Mouse (Mus musculus): ENCODE results near the gene Dolk. TPM values are rescaled to one million over a fixed set of nuclear protein-coding genes. Genes with fewer than 3 reads are reported as not detected.
A peak's percentile ranks its signal among the peaks of the same experiment; 100 is the strongest.

Gene Dolk
- total and polyA plus RNA-seq, 3 experiments: 18.5 to 21.7 TPM; not detected in 1

- H3K27ac ChIP-seq (ENCODE audit: control insufficient read depth, low read depth, low read length): peak overlapping the region; percentile 69
- H3K4me3 ChIP-seq (ENCODE audit: control insufficient read depth in 1 of 2, insufficient read depth in 1 of 2, low read depth in 2 of 2, low read length in 2 of 2): peak overlapping the region; percentile 83 to 90
- H3K27me3 ChIP-seq (ENCODE audit: control insufficient read depth in 1 of 2, insufficient read depth in 2 of 2, low read length in 2 of 2): no peaks in the 10 kb centered on the region
- TF ChIP-seq TBP (IDR thresholded peaks at IDR 0.05; ENCODE audit: low read depth, low read length) (peak; percentile 34; the same call in 1 of the 2 replicates), CHD2 (IDR thresholded peaks at IDR 0.05; ENCODE audit: low read length) (no peak), MAFK (IDR thresholded peaks at IDR 0.05; ENCODE audit: borderline replicate concordance, low read depth, low read length) (no peak)
- DNase-seq (ENCODE audit: low read depth, low spot score): peak; percentile 51
- peaks cover 9 to 20% of the 10 kb centered on the region in 2 experiments for H3K4me1 ChIP-seq (ENCODE audit: control insufficient read depth in 1 of 2, insufficient read depth in 2 of 2, low read length in 2 of 2)
- no peaks in the 10 kb centered on the region for H3K9me3 ChIP-seq (replicated peaks; ENCODE audit: insufficient read depth, low read length)
- peaks cover 0 to 11% of the 10 kb centered on the region in 2 experiments; a peak in 2 of 4 replicates for H3K36me3 ChIP-seq (ENCODE audit: control insufficient read depth in 1 of 2, insufficient read depth in 2 of 2, low read length in 2 of 2)
- H3K9ac ChIP-seq (ENCODE audit: control insufficient read depth, low read depth, low read length, poor library complexity, severe bottlenecking): peak overlapping the region; percentile 87
- peaks cover 17% of the 10 kb centered on the region for H3K79me2 ChIP-seq (ENCODE audit: control insufficient read depth, insufficient read depth, low read length, poor library complexity)
These were observed 49.5 kb downstream of the Dolk start for GRCm38 (mm10) chr2:30236426-30237198.

DNA sequence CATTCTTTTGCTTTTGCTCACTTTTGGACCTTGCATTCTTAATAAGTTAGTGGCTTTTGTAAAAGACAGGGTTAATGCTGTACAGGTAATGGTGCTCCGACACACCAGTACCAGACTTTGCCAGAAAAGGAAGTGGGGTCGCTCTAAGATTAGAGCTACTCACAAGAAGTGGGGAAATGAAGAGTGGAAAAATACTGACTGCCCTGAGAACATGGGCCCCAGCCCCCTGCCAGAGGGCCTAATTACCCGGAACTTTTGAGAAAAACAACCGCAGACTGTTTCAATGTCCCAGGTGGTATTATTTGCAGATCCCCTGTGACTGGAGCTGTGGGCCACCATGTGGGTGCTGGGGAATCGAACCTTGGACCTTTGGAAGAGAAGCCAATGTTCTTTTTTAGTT is 50.5 kb downstream of the Dolk start:
- H3K4me3 ChIP-seq (ENCODE audit: control insufficient read depth in 1 of 2, insufficient read depth in 1 of 2, low read depth in 2 of 2, low read length in 2 of 2): no peak overlapping the region
- H3K9ac ChIP-seq (ENCODE audit: control insufficient read depth, low read depth, low read length, poor library complexity, severe bottlenecking): no peak overlapping the region
- H3K36me3 ChIP-seq (ENCODE audit: control insufficient read depth in 1 of 2, insufficient read depth in 2 of 2, low read length in 2 of 2): peaks cover 0 to 11% of the 10 kb centered on the region in 2 experiments; a peak in 2 of 4 replicates
- H3K27ac ChIP-seq (ENCODE audit: control insufficient read depth, low read depth, low read length): no peak overlapping the region
- TF ChIP-seq POLR2AphosphoS2 (IDR thresholded peaks at IDR 0.05; ENCODE audit: low read length) (no peak), MXI1 (IDR thresholded peaks at IDR 0.05; ENCODE audit: low read depth, low read length) (no peak), GATA1 (IDR thresholded peaks at IDR 0.05; ENCODE audit: low read depth, low read length) (no peak), MEF2A (IDR thresholded peaks at IDR 0.05; ENCODE audit: extremely low read depth, insufficient replicate concordance, low read depth, low read length, poor library complexity, severe bottlenecking) (no peak), GABPA (IDR thresholded peaks at IDR 0.05; ENCODE audit: low read depth, low read length) (no peak), CHD1 (IDR thresholded peaks at IDR 0.05; ENCODE audit: low read depth, low read length) (no peak), E2F4 (IDR thresholded peaks at IDR 0.05; ENCODE audit: borderline replicate concordance, low read depth, low read length) (no peak), KAT2A (conservative IDR thresholded peaks at IDR 0.05; ENCODE audit: low read depth, low read length) (no peak), ZC3H11A (IDR thresholded peaks at IDR 0.05; ENCODE audit: low read depth, low read length) (no peak)
- no peaks in the 10 kb centered on the region for H3K9me3 ChIP-seq (replicated peaks; ENCODE audit: insufficient read depth, low read length)
- H3K4me1 ChIP-seq (ENCODE audit: control insufficient read depth in 1 of 2, insufficient read depth in 2 of 2, low read length in 2 of 2): peaks cover 9 to 20% of the 10 kb centered on the region in 2 experiments
- no peaks in the 10 kb centered on the region for H3K27me3 ChIP-seq (ENCODE audit: control insufficient read depth in 1 of 2, insufficient read depth in 2 of 2, low read length in 2 of 2)
- peaks cover 17% of the 10 kb centered on the region for H3K79me2 ChIP-seq (ENCODE audit: control insufficient read depth, insufficient read depth, low read length, poor library complexity)
- peak; percentile 11 for DNase-seq (ENCODE audit: low read depth, low spot score)

Other genes starting within 250 kb of the Dolk start
- gene Wdr34, start 237.5 kb downstream of the Dolk start, total RNA-seq (2012; rRNA removed): 49.3 and 53.1 TPM in 2 replicates
- 10 to 100 TPM in 1 of 2 experiments, not detected in 1; 78.3 TPM for gene Wdr34, start 237.5 kb downstream of the Dolk start, polyA plus RNA-seq (2012; ENCODE audit: insufficient read depth in 1 of 2, insufficient read length in 2 of 2, low read depth in 1 of 2, low replicate concordance in 2 of 2, missing spikeins in 1 of 2)
- gene Set, start 229.0 kb downstream of the Dolk start, total RNA-seq (2012; rRNA removed): 580 and 633 TPM in 2 replicates
- 100 to 1,000 TPM; 250 to 973 TPM for gene Set, start 229.0 kb downstream of the Dolk start, polyA plus RNA-seq (2012; ENCODE audit: insufficient read depth in 1 of 2, insufficient read length in 2 of 2, low read depth in 1 of 2, low replicate concordance in 2 of 2, missing spikeins in 1 of 2)
- gene Pkn3, start 208.7 kb downstream of the Dolk start, total RNA-seq (2012; rRNA removed): 2.0 and 2.9 TPM in 2 replicates
- 1 to 10 TPM in 1 of 2 experiments, not detected in 1; 5.8 TPM for gene Pkn3, start 208.7 kb downstream of the Dolk start, polyA plus RNA-seq (2012; ENCODE audit: insufficient read depth in 1 of 2, insufficient read length in 2 of 2, low read depth in 1 of 2, low replicate concordance in 2 of 2, missing spikeins in 1 of 2)
- 22.6 and 25.1 TPM in 2 replicates for gene Zdhhc12, start 192.7 kb downstream of the Dolk start, total RNA-seq (2012; rRNA removed)
- gene Zdhhc12, start 192.7 kb downstream of the Dolk start, polyA plus RNA-seq (2012; ENCODE audit: insufficient read depth in 1 of 2, insufficient read length in 2 of 2, low read depth in 1 of 2, low replicate concordance in 2 of 2, missing spikeins in 1 of 2): 10 to 100 TPM in 1 of 2 experiments, not detected in 1; 42.1 TPM
- gene Zer1, start 161.7 kb downstream of the Dolk start, total RNA-seq (2012; rRNA removed): 3.9 and 4.3 TPM in 2 replicates
- gene Zer1, start 161.7 kb downstream of the Dolk start, polyA plus RNA-seq (2012; ENCODE audit: insufficient read depth in 1 of 2, insufficient read length in 2 of 2, low read depth in 1 of 2, low replicate concordance in 2 of 2, missing spikeins in 1 of 2): 10 to 100 TPM in 1 of 2 experiments, not detected in 1; 14.0 TPM
- 49.1 and 62.4 TPM in 2 replicates for gene Tbc1d13, start 152.6 kb downstream of the Dolk start, total RNA-seq (2012; rRNA removed)
- 10 to 100 TPM in 1 of 2 experiments, not detected in 1; 78.5 TPM for gene Tbc1d13, start 152.6 kb downstream of the Dolk start, polyA plus RNA-seq (2012; ENCODE audit: insufficient read depth in 1 of 2, insufficient read length in 2 of 2, low read depth in 1 of 2, low replicate concordance in 2 of 2, missing spikeins in 1 of 2)
- gene Endog, start 114.8 kb downstream of the Dolk start, total RNA-seq (2012; rRNA removed): 27.2 and 27.9 TPM in 2 replicates
- gene Endog, start 114.8 kb downstream of the Dolk start, polyA plus RNA-seq (2012; ENCODE audit: insufficient read depth in 1 of 2, insufficient read length in 2 of 2, low read depth in 1 of 2, low replicate concordance in 2 of 2, missing spikeins in 1 of 2): 10 to 100 TPM in 1 of 2 experiments, not detected in 1; 19.4 TPM
- 68.0 and 83.6 TPM in 2 replicates for gene Spout1, start 107.9 kb downstream of the Dolk start, total RNA-seq (2012; rRNA removed)
- 100 to 1,000 TPM; 103 to 220 TPM for gene Spout1, start 107.9 kb downstream of the Dolk start, polyA plus RNA-seq (2012; ENCODE audit: insufficient read depth in 1 of 2, insufficient read length in 2 of 2, low read depth in 1 of 2, low replicate concordance in 2 of 2, missing spikeins in 1 of 2)
- 9.5 and 10.3 TPM in 2 replicates for gene Kyat1, start 80.5 kb downstream of the Dolk start, total RNA-seq (2012; rRNA removed)
- 10 to 100 TPM in 1 of 2 experiments, not detected in 1; 14.9 TPM for gene Kyat1, start 80.5 kb downstream of the Dolk start, polyA plus RNA-seq (2012; ENCODE audit: insufficient read depth in 1 of 2, insufficient read length in 2 of 2, low read depth in 1 of 2, low replicate concordance in 2 of 2, missing spikeins in 1 of 2)
- 7.2 and 8.3 TPM in 2 replicates for gene Lrrc8a, start 48.6 kb downstream of the Dolk start, total RNA-seq (2012; rRNA removed)
- 1 to 10 TPM in 1 of 2 experiments, not detected in 1; 6.9 TPM for gene Lrrc8a, start 48.6 kb downstream of the Dolk start, polyA plus RNA-seq (2012; ENCODE audit: insufficient read depth in 1 of 2, insufficient read length in 2 of 2, low read depth in 1 of 2, low replicate concordance in 2 of 2, missing spikeins in 1 of 2)
- 0.10 TPM in 1 of 2 replicates, not detected in the other for gene Gm28035, start 45.8 kb downstream of the Dolk start, total RNA-seq (2012; rRNA removed)
- under 1 TPM in 1 of 2 experiments, not detected in 1; 0.26 TPM for gene Gm28035, start 45.8 kb downstream of the Dolk start, polyA plus RNA-seq (2012; ENCODE audit: insufficient read depth in 1 of 2, insufficient read length in 2 of 2, low read depth in 1 of 2, low replicate concordance in 2 of 2, missing spikeins in 1 of 2)
- gene Phyhd1, start 20.1 kb downstream of the Dolk start, total RNA-seq (2012; rRNA removed): 0.19 TPM in 1 of 2 replicates, not detected in the other
- 1 to 10 TPM in 1 of 2 experiments, not detected in 1; 1.6 TPM for gene Phyhd1, start 20.1 kb downstream of the Dolk start, polyA plus RNA-seq (2012; ENCODE audit: insufficient read depth in 1 of 2, insufficient read length in 2 of 2, low read depth in 1 of 2, low replicate concordance in 2 of 2, missing spikeins in 1 of 2)
- not detected in 2 replicates for gene Gm28038, start 5.3 kb downstream of the Dolk start, total RNA-seq (2012; rRNA removed)
- gene Gm28038, start 5.3 kb downstream of the Dolk start, polyA plus RNA-seq (2012; ENCODE audit: insufficient read depth in 1 of 2, insufficient read length in 2 of 2, low read depth in 1 of 2, low replicate concordance in 2 of 2, missing spikeins in 1 of 2): not detected
- gene Nup188, start 63 bp upstream of the Dolk start, total RNA-seq (2012; rRNA removed): 58.6 and 63.2 TPM in 2 replicates
- 100 to 1,000 TPM in 1 of 2 experiments, not detected in 1; 119 TPM for gene Nup188, start 63 bp upstream of the Dolk start, polyA plus RNA-seq (2012; ENCODE audit: insufficient read depth in 1 of 2, insufficient read length in 2 of 2, low read depth in 1 of 2, low replicate concordance in 2 of 2, missing spikeins in 1 of 2)
- 38.5 and 48.0 TPM in 2 replicates for gene Sh3glb2, start 73.0 kb upstream of the Dolk start, total RNA-seq (2012; rRNA removed)
- 10 to 100 TPM in 1 of 2 experiments, not detected in 1; 60.1 TPM for gene Sh3glb2, start 73.0 kb upstream of the Dolk start, polyA plus RNA-seq (2012; ENCODE audit: insufficient read depth in 1 of 2, insufficient read length in 2 of 2, low read depth in 1 of 2, low replicate concordance in 2 of 2, missing spikeins in 1 of 2)
- gene Miga2, start 77.9 kb upstream of the Dolk start, total RNA-seq (2012; rRNA removed): 15.3 and 25.8 TPM in 2 replicates
- 10 to 100 TPM in 1 of 2 experiments, not detected in 1; 20.3 TPM for gene Miga2, start 77.9 kb upstream of the Dolk start, polyA plus RNA-seq (2012; ENCODE audit: insufficient read depth in 1 of 2, insufficient read length in 2 of 2, low read depth in 1 of 2, low replicate concordance in 2 of 2, missing spikeins in 1 of 2)
- gene Dolpp1, start 105.9 kb upstream of the Dolk start, total RNA-seq (2012; rRNA removed): 24.6 and 28.0 TPM in 2 replicates
- gene Dolpp1, start 105.9 kb upstream of the Dolk start, polyA plus RNA-seq (2012; ENCODE audit: insufficient read depth in 1 of 2, insufficient read length in 2 of 2, low read depth in 1 of 2, low replicate concordance in 2 of 2, missing spikeins in 1 of 2): 10 to 100 TPM in 1 of 2 experiments, not detected in 1; 37.5 TPM
- gene Crat, start 129.5 kb upstream of the Dolk start, total RNA-seq (2012; rRNA removed): 22.0 and 23.9 TPM in 2 replicates
- 10 to 100 TPM in 1 of 2 experiments, not detected in 1; 93.9 TPM for gene Crat, start 129.5 kb upstream of the Dolk start, polyA plus RNA-seq (2012; ENCODE audit: insufficient read depth in 1 of 2, insufficient read length in 2 of 2, low read depth in 1 of 2, low replicate concordance in 2 of 2, missing spikeins in 1 of 2)
- 139 and 159 TPM in 2 replicates for gene Ptpa, start 129.7 kb upstream of the Dolk start, total RNA-seq (2012; rRNA removed)
- 100 to 1,000 TPM in 1 of 2 experiments, not detected in 1; 382 TPM for gene Ptpa, start 129.7 kb upstream of the Dolk start, polyA plus RNA-seq (2012; ENCODE audit: insufficient read depth in 1 of 2, insufficient read length in 2 of 2, low read depth in 1 of 2, low replicate concordance in 2 of 2, missing spikeins in 1 of 2)
- gene Ier5l, start 187.9 kb upstream of the Dolk start, total RNA-seq (2012; rRNA removed): not detected in 2 replicates
- gene Ier5l, start 187.9 kb upstream of the Dolk start, polyA plus RNA-seq (2012; ENCODE audit: insufficient read depth in 1 of 2, insufficient read length in 2 of 2, low read depth in 1 of 2, low replicate concordance in 2 of 2, missing spikeins in 1 of 2): under 1 TPM in 1 of 2 experiments, not detected in 1; 0.06 TPM